Mouse (Mus musculus) monocyte, adult 5-6 weeks (primary cell): Measurements from ENCODE around the gene Jpt2. TPM values are rescaled to one million over a fixed set of nuclear protein-coding genes. Genes with fewer than 3 reads are reported as not detected.

Experiments used
- ATAC-seq: fragments of 153-309, 156-312 bp; replicated peaks from 2 replicates; pipeline ENCODE4 v1.8.0; 2017; ENCODE audit warnings: mild to moderate bottlenecking; ENCODE audit not compliant: low TSS enrichment, insufficient number of reproducible peaks, severe bottlenecking, poor library complexity, low FRiP score
- total RNA-seq: library from RNA; stranded (forward); fragments of 200-1000, 200-491, 200-594 nt; gene quantifications from 3 replicates; pipeline ENCODE4 v1.2.3, GENCODE M21; 2017

Gene Jpt2
- total RNA-seq, 1 experiment from 2014 or later: 13.4 TPM

GRCm38 (mm10) chr17:24891321-24891720, 69.2 kb downstream of the Jpt2 start:
- no peak for ATAC-seq

- ATAC-seq: no peak
These were observed 70.1 kb downstream of the Jpt2 start for GRCm38 (mm10) chr17:24890151-24891092.

GRCm38 (mm10) chr17:24888862-24889261, 71.6 kb downstream of the Jpt2 start:
- no peak for ATAC-seq

Other genes with a start within 250 kb of the Jpt2 start
- 2.8 TPM in 1 of 3 replicates, not detected in the others for gene Rnf151, start 242.6 kb downstream of the Jpt2 start, total RNA-seq
- 428 to 669 TPM (median 533 TPM) in 3 replicates for gene Rps2, start 242.6 kb downstream of the Jpt2 start, total RNA-seq
- 144 to 243 TPM (median 228 TPM) in 3 replicates for gene Ndufb10, start 236.2 kb downstream of the Jpt2 start, total RNA-seq
- 4.7 to 14.6 TPM (median 10.2 TPM) in 3 replicates for gene Rpl3l, start 232.9 kb downstream of the Jpt2 start, total RNA-seq
- 248 to 361 TPM (median 344 TPM) in 3 replicates for gene Msrb1, start 224.0 kb downstream of the Jpt2 start, total RNA-seq
- gene Hs3st6, start 207.7 kb downstream of the Jpt2 start, total RNA-seq: not detected in 3 replicates
- not detected in 3 replicates for gene Meiob, start 156.4 kb downstream of the Jpt2 start, total RNA-seq
- gene Hagh, start 120.5 kb downstream of the Jpt2 start, total RNA-seq: 23.2 to 48.3 TPM (median 34.5 TPM) in 3 replicates
- gene Fahd1, start 110.3 kb downstream of the Jpt2 start, total RNA-seq: 3.2 to 6.6 TPM (median 4.8 TPM) in 3 replicates
- gene Igfals, start 94.7 kb downstream of the Jpt2 start, total RNA-seq: 0.29 TPM in 1 of 3 replicates, not detected in the others
- gene Nubp2, start 74.3 kb downstream of the Jpt2 start, total RNA-seq: 34.3 to 41.0 TPM (median 40.1 TPM) in 3 replicates
- gene Spsb3, start 74.0 kb downstream of the Jpt2 start, total RNA-seq: 16.6 to 25.9 TPM (median 20.5 TPM) in 3 replicates
- gene Eme2, start 65.6 kb downstream of the Jpt2 start, total RNA-seq: 12.0 to 20.2 TPM (median 12.9 TPM) in 3 replicates
- gene Mrps34, start 65.6 kb downstream of the Jpt2 start, total RNA-seq: 13.4 to 24.4 TPM (median 19.0 TPM) in 3 replicates
- 28.0 to 48.6 TPM (median 30.1 TPM) in 3 replicates for gene Nme3, start 64.2 kb downstream of the Jpt2 start, total RNA-seq
- gene Mapk8ip3, start 23.7 kb downstream of the Jpt2 start, total RNA-seq: 46.0 to 84.3 TPM (median 50.2 TPM) in 3 replicates
- gene Cramp1l, start 55.1 kb upstream of the Jpt2 start, total RNA-seq: 10.3 to 23.9 TPM (median 11.2 TPM) in 3 replicates
- 11.7 to 13.0 TPM (median 12.6 TPM) in 3 replicates for gene Ift140, start 55.4 kb upstream of the Jpt2 start, total RNA-seq
- gene Tmem204, start 122.9 kb upstream of the Jpt2 start, total RNA-seq: not detected in 3 replicates
- gene Telo2, start 155.3 kb upstream of the Jpt2 start, total RNA-seq: 13.3 to 21.2 TPM (median 17.5 TPM) in 3 replicates
- not detected in 3 replicates for gene Ptx4, start 160.1 kb upstream of the Jpt2 start, total RNA-seq
- 16.3 to 21.8 TPM (median 20.8 TPM) in 3 replicates for gene Clcn7, start 172.7 kb upstream of the Jpt2 start, total RNA-seq
- gene Ccdc154, start 201.8 kb upstream of the Jpt2 start, total RNA-seq: not detected in 3 replicates
- not detected in 3 replicates for gene Gm38655, start 214.8 kb upstream of the Jpt2 start, total RNA-seq
- gene BC003965, start 223.9 kb upstream of the Jpt2 start, total RNA-seq: 7.0 to 11.0 TPM (median 9.3 TPM) in 3 replicates
- 14.3 to 29.9 TPM (median 22.5 TPM) in 3 replicates for gene Unkl, start 227.7 kb upstream of the Jpt2 start, total RNA-seq